Mouse (Mus musculus) cortical plate, adult 2 months (tissue): Measurements from ENCODE around the gene Tvp23b.

Source experiments
- CTCF ChIP-seq: fragments of 200-500 bp; IDR thresholded peaks from 2 replicates; pipeline ENCODE4 v1.5.1; 2011; ENCODE audit warnings: mild to moderate bottlenecking, control low read depth, low read length; ENCODE audit not compliant: insufficient read depth; ENCODE audit errors: extremely low read depth
- POLR2A ChIP-seq: fragments of 200-500 bp; IDR thresholded peaks from 2 replicates; pipeline ENCODE4 v1.6.1; 2011; ENCODE audit warnings: mild to moderate bottlenecking, low read length, control low read depth; ENCODE audit not compliant: insufficient read depth; ENCODE audit errors: extremely low read depth

DNA sequence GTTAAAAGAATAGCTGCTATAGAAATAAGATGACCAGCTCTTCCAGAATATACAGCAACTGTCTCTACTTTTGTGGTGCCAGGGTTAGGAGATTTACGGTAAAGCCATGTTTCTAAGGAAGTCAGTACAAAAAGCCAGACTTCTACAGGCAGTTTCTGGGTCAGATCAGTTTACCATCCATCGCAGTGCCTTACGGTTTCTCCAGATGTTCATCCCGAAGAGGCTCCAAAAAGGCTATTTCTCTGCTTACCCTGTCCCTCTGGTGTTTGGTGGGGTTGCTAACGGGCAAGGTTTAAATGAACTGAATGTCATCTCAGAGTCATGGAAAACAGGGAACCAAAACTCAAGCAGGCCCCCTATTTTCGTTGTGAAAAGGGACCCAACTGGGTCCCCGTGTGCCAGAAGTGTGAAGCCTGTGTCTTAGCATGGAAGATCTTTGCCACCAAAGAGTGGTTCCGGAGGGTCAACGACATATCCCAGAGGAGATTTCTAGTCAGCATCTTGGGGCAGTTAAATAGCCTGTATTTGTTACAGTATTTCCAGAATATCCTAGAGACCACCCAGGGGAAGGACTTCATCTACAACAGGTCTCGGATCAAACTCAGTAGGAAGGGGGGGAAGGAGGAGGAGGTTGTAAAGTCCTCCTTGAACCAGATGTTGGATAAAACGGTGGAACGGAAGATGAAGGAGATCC, 32.1 kb upstream of the Tvp23b start, which contains the start of gene Fbxw10:
- no peak for TF ChIP-seq CTCF
- no peak for TF ChIP-seq POLR2A
